Mouse (Mus musculus) CH12.LX (cell line): Measurements from ENCODE around the gene Cyp2d22. TPM values are rescaled to one million over a fixed set of nuclear protein-coding genes. Genes with fewer than 3 reads are reported as not detected.

ENCODE experiments used
- DNase-seq: peaks from one replicate; pipeline ENCODE4 v3.0.0-alpha.2; 2013; ENCODE audit errors: extremely low read depth
- H3K27ac ChIP-seq: 2 replicates; pipeline ENCODE4 v1.5.1; 2012; ENCODE audit warnings: low read depth, mild to moderate bottlenecking, control low read depth, moderate library complexity; ENCODE audit not compliant: insufficient read depth
- H3K27me3 ChIP-seq: replicated peaks from 2 replicates; pipeline ENCODE3; 2012; ENCODE audit warnings: inconsistent platforms
- H3K36me3 ChIP-seq, 2 experiments: replicated peaks in 1 of 2; 2 replicates each; pipeline versions ENCODE3 to v1.6.1; 2012; ENCODE audit warnings: inconsistent platforms in 1 of 2, low read length in 1 of 2, mild to moderate bottlenecking in 1 of 2, mixed read lengths in 1 of 2, moderate library complexity in 1 of 2; ENCODE audit not compliant: control insufficient read depth in 1 of 2, insufficient read depth in 1 of 2
- H3K4me1 ChIP-seq, 2 experiments: 2 replicates each; pipeline ENCODE4 v1.6.1; 2012; ENCODE audit warnings: inconsistent platforms in 1 of 2, moderate library complexity in 1 of 2; ENCODE audit not compliant: insufficient read depth in 2 of 2, control insufficient read depth in 1 of 2
- H3K4me2 ChIP-seq: 2 replicates; pipeline ENCODE4 v1.6.1; 2012; ENCODE audit warnings: low read depth, mild to moderate bottlenecking, control low read depth; ENCODE audit not compliant: poor library complexity, insufficient read depth, severe bottlenecking
- H3K4me3 ChIP-seq, 3 experiments: fragments of 150-350 bp in 1 of 3; sonication (generic) in 1 of 3; replicated peaks in 1 of 3; 2 replicates each; pipeline versions ENCODE3 to v1.5.1; 2011 to 2012; ENCODE audit warnings: low read depth in 2 of 3, low read length in 2 of 3, mild to moderate bottlenecking in 2 of 3, moderate library complexity in 2 of 3, control low read depth in 1 of 3, improper control_type of control experiment in 1 of 3, inconsistent platforms in 1 of 3, mixed read lengths in 1 of 3; ENCODE audit not compliant: poor library complexity in 1 of 3
- H3K79me2 ChIP-seq: replicated peaks from 2 replicates; pipeline ENCODE4 v1.6.1; 2012; ENCODE audit warnings: mild to moderate bottlenecking, moderate library complexity; ENCODE audit not compliant: control insufficient read depth, poor library complexity, insufficient read depth, severe bottlenecking; ENCODE audit errors: extremely low read depth
- H3K9ac ChIP-seq: 2 replicates; pipeline ENCODE4 v1.6.1; 2012; ENCODE audit warnings: low read depth, mild to moderate bottlenecking, control low read depth, moderate library complexity; ENCODE audit not compliant: insufficient read depth
- H3K9me3 ChIP-seq: replicated peaks from 2 replicates; pipeline ENCODE3; 2012; ENCODE audit warnings: low read length, inconsistent platforms, mixed read lengths
- BHLHE40 ChIP-seq: IDR thresholded peaks from 2 replicates; pipeline ENCODE4 v1.6.1; 2011; ENCODE audit warnings: mild to moderate bottlenecking, low read depth, low read length, improper control_type of control experiment
- CTCF ChIP-seq, 2 experiments: IDR thresholded peaks in 1 of 2; conservative IDR thresholded peaks in 1 of 2; 2 replicates each; pipeline ENCODE4 v1.5.1; 2011 to 2012; ENCODE audit warnings: low read depth in 2 of 2, low read length in 2 of 2, improper control_type of control experiment in 1 of 2, inconsistent platforms in 1 of 2, mild to moderate bottlenecking in 1 of 2, moderate library complexity in 1 of 2
- E2F4 ChIP-seq: IDR thresholded peaks from 2 replicates; pipeline ENCODE4 v1.6.1; 2011; ENCODE audit warnings: low read depth, low read length, improper control_type of control experiment; ENCODE audit not compliant: insufficient replicate concordance
- ELF1 ChIP-seq: IDR thresholded peaks from 2 replicates; pipeline ENCODE4 v1.6.1; 2014; ENCODE audit warnings: low read depth, mild to moderate bottlenecking, inconsistent platforms, low read length, improper control_type of control experiment
- ETS1 ChIP-seq: conservative IDR thresholded peaks from 2 replicates; pipeline ENCODE4 v1.6.1; 2012; ENCODE audit warnings: low read depth, mild to moderate bottlenecking, inconsistent platforms, low read length, improper control_type of control experiment, moderate library complexity
- GABPA ChIP-seq: IDR thresholded peaks from 2 replicates; pipeline ENCODE4 v1.6.1; 2012; ENCODE audit warnings: low read depth, low read length, improper control_type of control experiment, inconsistent platforms; ENCODE audit not compliant: insufficient replicate concordance
- HCFC1 ChIP-seq: IDR thresholded peaks from 2 replicates; pipeline ENCODE4 v1.6.1; 2012; ENCODE audit warnings: low read depth, mild to moderate bottlenecking, inconsistent platforms, low read length, improper control_type of control experiment
- IRF4 ChIP-seq: IDR thresholded peaks from 2 replicates; pipeline ENCODE4 v1.6.1; 2014; ENCODE audit warnings: low read depth, mild to moderate bottlenecking, inconsistent platforms, low read length, improper control_type of control experiment
- JUN ChIP-seq: IDR thresholded peaks from 2 replicates; pipeline ENCODE4 v1.6.1; 2011; ENCODE audit warnings: low read depth, mild to moderate bottlenecking, low read length, improper control_type of control experiment, moderate library complexity; ENCODE audit not compliant: insufficient read depth
- KAT2A ChIP-seq: IDR thresholded peaks from 2 replicates; pipeline ENCODE4 v1.6.1; 2012; ENCODE audit warnings: low read length, improper control_type of control experiment, inconsistent platforms; ENCODE audit not compliant: insufficient replicate concordance
- MAX ChIP-seq: IDR thresholded peaks from 2 replicates; pipeline ENCODE4 v1.6.1; 2011; ENCODE audit warnings: low read length, improper control_type of control experiment
- MXI1 ChIP-seq: IDR thresholded peaks from 2 replicates; pipeline ENCODE4 v1.6.1; 2011; ENCODE audit warnings: mild to moderate bottlenecking, low read depth, low read length, improper control_type of control experiment
- MYC ChIP-seq: IDR thresholded peaks from 2 replicates; pipeline ENCODE4 v1.6.1; 2011; ENCODE audit warnings: low read depth, mild to moderate bottlenecking, improper control_type of control experiment, low read length
- NELFE ChIP-seq: IDR thresholded peaks from 2 replicates; pipeline ENCODE4 v1.6.1; 2011; ENCODE audit warnings: low read depth, low read length, improper control_type of control experiment
- NRF1 ChIP-seq: IDR thresholded peaks from 2 replicates; pipeline ENCODE4 v1.6.1; 2014; ENCODE audit warnings: low read depth, mild to moderate bottlenecking, inconsistent platforms, low read length, improper control_type of control experiment, moderate library complexity
- PAX5 ChIP-seq: IDR thresholded peaks from 2 replicates; pipeline ENCODE4 v1.6.1; 2012; ENCODE audit warnings: low read length, inconsistent platforms, mixed read lengths
- POLR2A ChIP-seq: IDR thresholded peaks from 2 replicates; pipeline ENCODE4 v1.6.1; 2011; ENCODE audit warnings: low read depth, mild to moderate bottlenecking, improper control_type of control experiment, low read length
- RCOR1 ChIP-seq: conservative IDR thresholded peaks from 2 replicates; pipeline ENCODE4 v1.6.1; 2012; ENCODE audit warnings: low read depth, mild to moderate bottlenecking, inconsistent platforms, low read length, improper control_type of control experiment
- SIN3A ChIP-seq: IDR thresholded peaks from 2 replicates; pipeline ENCODE4 v1.6.1; 2012; ENCODE audit warnings: low read length, improper control_type of control experiment, inconsistent platforms
- SMC3 ChIP-seq: IDR thresholded peaks from 2 replicates; pipeline ENCODE4 v1.6.1; 2011; ENCODE audit warnings: low read depth, low read length, improper control_type of control experiment
- TBP ChIP-seq: conservative IDR thresholded peaks from 2 replicates; pipeline ENCODE4 v1.6.1; 2011; ENCODE audit warnings: low read depth, low read length, improper control_type of control experiment
- UBTF ChIP-seq: IDR thresholded peaks from 2 replicates; pipeline ENCODE4 v1.6.1; 2012; ENCODE audit warnings: low read depth, mild to moderate bottlenecking, inconsistent platforms, low read length, improper control_type of control experiment, moderate library complexity
- USF1 ChIP-seq: IDR thresholded peaks from 2 replicates; pipeline ENCODE4 v1.6.1; 2014; ENCODE audit warnings: low read depth, mild to moderate bottlenecking, inconsistent platforms, low read length, improper control_type of control experiment
- USF2 ChIP-seq: conservative IDR thresholded peaks from 2 replicates; pipeline ENCODE4 v1.6.1; 2011; ENCODE audit warnings: low read depth, low read length, improper control_type of control experiment
- ZC3H11A ChIP-seq: IDR thresholded peaks from 2 replicates; pipeline ENCODE4 v1.6.1; 2012; ENCODE audit warnings: low read depth, mild to moderate bottlenecking, inconsistent platforms, low read length, improper control_type of control experiment
- ZKSCAN1 ChIP-seq: IDR thresholded peaks from 2 replicates; pipeline ENCODE4 v1.6.1; 2012; ENCODE audit warnings: low read depth, inconsistent platforms, low read length, improper control_type of control experiment, borderline replicate concordance
- ZMIZ1 ChIP-seq: IDR thresholded peaks from 2 replicates; pipeline ENCODE4 v1.6.1; 2012; ENCODE audit warnings: low read depth, mild to moderate bottlenecking, inconsistent platforms, low read length, improper control_type of control experiment
- ZNF384 ChIP-seq: IDR thresholded peaks from 2 replicates; pipeline ENCODE4 v1.6.1; 2012; ENCODE audit warnings: low read depth, low read length, improper control_type of control experiment, inconsistent platforms
- dilution Hi-C: fragments of 300-500 bp; cut with MboI; formaldehyde crosslinking; loops from 2 replicates; pipeline ENCODE4 v1.14.3; 2020; ENCODE audit warnings: low sequenced_read_pairs; ENCODE audit not compliant: extremely low pct_unique_long_range_greater_than_20kb, extremely low pct_ligation_motif_present
- in situ Hi-C: fragments of 300-500 bp; cut with MboI; formaldehyde crosslinking; loops from 3 replicates; pipeline ENCODE4 v1.14.3; 2019; ENCODE audit warnings: low sequenced_read_pairs, low pct_ligation_motif_present, low pct_unique_long_range_greater_than_20kb, mixed read lengths
- polyA plus RNA-seq: library from polyadenylated mRNA; unstranded; fragments of >175 nt; gene quantifications from 2 replicates; pipeline ENCODE4 v1.2.1, GENCODE M21; 2012; ENCODE audit warnings: low read depth; ENCODE audit not compliant: insufficient read length
- total RNA-seq, 2 experiments: library from RNA; depleted of rRNA; stranded (reverse); fragments of 300-350 nt in 1 of 2; fragments of >200 nt in 1 of 2; gene quantifications; 2 replicates each; pipeline ENCODE4 v1.2.3; 2012 to 2014

Cyp2d22 gene
- total and polyA plus RNA-seq, 3 experiments, result 0.21 to 0.24 TPM; not detected in 1

GRCm38 (mm10) chr15:82358431-82359260 is 21.4 kb downstream of the Cyp2d22 start:
- in situ Hi-C loops, result loop anchor here (10.0 kb wide), 1 partner anchor 56 kb away; no protein-coding TSS in a partner anchor
- Histone ChIP-seq H3K4me2 (no peak overlapping the region), H3K79me2 (peaks cover 1% of the 10 kb centered on the region; the same call in 1 of the 2 replicates), H3K9me3 (peaks cover 2% of the 10 kb centered on the region), H3K27ac (no peak overlapping the region), H3K27me3 (no peaks in the 10 kb centered on the region), H3K9ac (no peak overlapping the region), H3K36me3 (no peaks in the 10 kb centered on the region), H3K4me1 (peaks cover 0 to 4% of the 10 kb centered on the region in 2 experiments; a peak in 2 of 4 replicates), H3K4me3 (no peak overlapping the region)
- dilution Hi-C loops, result no loop called here
- TF ChIP-seq UBTF (no peak), ELF1 (no peak)
- DNase-seq, result no peak

DNA sequence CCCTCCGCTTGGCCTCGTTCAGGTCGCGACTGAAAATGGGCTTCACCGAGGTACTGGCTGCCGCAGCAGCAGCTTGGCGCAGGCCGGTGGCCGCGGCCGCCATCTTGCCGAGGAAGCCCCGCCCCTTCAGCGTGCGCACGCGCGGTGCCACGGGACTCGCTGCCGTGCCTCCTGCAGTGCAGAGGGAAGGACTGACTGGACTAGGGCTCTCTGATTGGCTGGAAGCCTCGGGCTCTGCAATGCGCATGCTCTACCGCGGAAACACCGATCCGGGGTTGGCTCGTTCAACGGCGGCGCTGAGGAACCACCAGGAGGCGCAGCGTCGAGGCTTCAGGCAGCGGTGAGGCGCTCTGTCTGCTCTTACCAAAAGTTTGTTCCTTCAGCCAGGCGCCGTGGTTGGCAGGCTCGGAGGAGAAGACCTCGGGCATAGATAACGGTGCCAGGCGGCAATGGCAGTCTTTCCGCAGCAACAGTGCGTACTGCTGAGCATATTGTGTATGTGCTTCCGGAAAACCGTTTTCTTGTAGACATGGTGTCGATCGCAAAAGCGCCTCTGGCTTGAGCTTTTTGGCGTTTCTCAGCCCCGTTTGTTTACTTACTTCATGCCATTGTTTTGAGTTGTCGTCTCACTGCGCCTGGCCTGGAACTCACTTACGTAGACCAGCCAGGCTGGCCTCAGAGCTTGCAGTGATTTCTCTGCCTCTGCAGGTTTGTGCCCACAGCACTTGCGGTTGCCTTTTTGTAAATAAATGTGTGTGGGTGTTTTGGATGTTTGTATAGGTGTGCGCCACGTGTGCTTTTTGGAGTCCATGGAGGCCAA is 25.7 kb downstream of the Cyp2d22 start, which contains the start of gene Ndufa6:
Gene Ndufa6, minus strand, starts transcription at position 197 of the 820 bp plus-strand sequence.
- H3K9me3 ChIP-seq, result peaks cover 2% of the 10 kb centered on the region
- peaks cover 0 to 22% of the 10 kb centered on the region in 2 experiments; a peak in 2 of 4 replicates for H3K4me1 ChIP-seq
- dilution Hi-C loops (no loop called here), in situ Hi-C loops (loop anchor here (10.0 kb wide), 1 partner anchor 60 kb away; no protein-coding TSS in a partner anchor)
- DNase-seq, result peak; percentile 97
- H3K36me3 ChIP-seq, result peaks cover 13 to 26% of the 10 kb centered on the region in 2 experiments
- peak within 1 kb of the TSS; percentile 89 to 97 (median 96) for H3K4me3 ChIP-seq
- H3K4me2 ChIP-seq, result peak within 1 kb of the TSS; percentile 68
- H3K27me3 ChIP-seq, result no peaks in the 10 kb centered on the region
- H3K27ac ChIP-seq, result 0 out of 2 replicates have a peak within 1 kb of the TSS, but pooled peaks have one; percentile 27
- H3K9ac ChIP-seq, result peak within 1 kb of the TSS; percentile 87
- H3K79me2 ChIP-seq, result peaks cover 13% of the 10 kb centered on the region
- TF ChIP-seq SIN3A, result peak; percentile 69
- TF ChIP-seq BHLHE40, result peak; percentile 92
- peak; percentile 93 for TF ChIP-seq SMC3
- no peak for TF ChIP-seq PAX5
- no peak for TF ChIP-seq GABPA
- peak; percentile 64; the same call in 1 of the 2 replicates for TF ChIP-seq MXI1
- TF ChIP-seq MAX, result peak; percentile 59; the same call in 1 of the 2 replicates
- TF ChIP-seq ZNF384, result no peak
- peak; percentile 90 for TF ChIP-seq ZMIZ1
- TF ChIP-seq UBTF, result 0 out of 2 replicates have a peak, but pooled peaks have one; percentile 33
- TF ChIP-seq USF1, result no peak; the same call in 1 of the 2 replicates
- 0 out of 2 replicates have a peak, but pooled peaks have one; percentile 59 for TF ChIP-seq KAT2A
- peak; percentile 28; the same call in 1 of the 2 replicates for TF ChIP-seq MYC
- TF ChIP-seq CTCF (conservative IDR thresholded peaks at IDR 0.05 in 1 of 2, IDR thresholded peaks at IDR 0.05 in 1 of 2; ENCODE audit: low read depth in 2 of 2, low read length in 2 of 2), result peak in 1 of 2 experiments; percentile 97; a peak in 3 of 4 replicates
- TF ChIP-seq JUN, result no peak
- peak; percentile 97 for TF ChIP-seq NELFE
- no peak for TF ChIP-seq ZC3H11A
- peak; percentile 84 for TF ChIP-seq TBP
- TF ChIP-seq E2F4, result no peak
- peak; percentile 96 for TF ChIP-seq POLR2A
- TF ChIP-seq ETS1, result no peak
- TF ChIP-seq HCFC1, result peak; percentile 73
- peak; percentile 59; the same call in 1 of the 2 replicates for TF ChIP-seq IRF4
- no peak for TF ChIP-seq ZKSCAN1
- no peak for TF ChIP-seq RCOR1
- TF ChIP-seq NRF1, result peak; percentile 99
- TF ChIP-seq USF2, result no peak
